Mouse (Mus musculus): ENCODE data around the gene Auts2. TPM values are rescaled to one million over a fixed set of nuclear protein-coding genes. Genes with fewer than 3 reads are reported as not detected.

The Auts2 gene
- polyA plus RNA-seq, 1 experiment from 2014 or later: 45.3 TPM

GRCm38 (mm10) chr5:131538311-131538915 is 1004.7 kb downstream of the Auts2 start:
- H3K4me1 ChIP-seq: peaks cover 25% of the 10 kb centered on the region
- WGBS: under 1% methylated on average over 64 of the region's 68 CpGs
- peak; percentile 90 for ATAC-seq (ENCODE audit: insufficient number of reproducible peaks, low FRiP score, low TSS enrichment, low read depth)
- peak overlapping the region; percentile 80 for H3K4me2 ChIP-seq (replicated peaks)
- 0 out of 2 replicates have a peak, but pooled peaks cover under 1% of the 10 kb centered on the region for H3K36me3 ChIP-seq
- peak overlapping the region; percentile 77 for H3K9ac ChIP-seq
- H3K9me3 ChIP-seq (replicated peaks): no peaks in the 10 kb centered on the region
- H3K27me3 ChIP-seq: no peaks in the 10 kb centered on the region
- H3K4me3 ChIP-seq (replicated peaks): peak overlapping the region; percentile 86
- peak overlapping the region; percentile 97 for H3K27ac ChIP-seq (replicated peaks)

GRCm38 (mm10) chr5:131537831-131538310 is 1005.3 kb downstream of the Auts2 start:
- no peaks in the 10 kb centered on the region for H3K9me3 ChIP-seq (replicated peaks)
- 0 out of 2 replicates have a peak, but pooled peaks cover 3% of the 10 kb centered on the region for H3K36me3 ChIP-seq
- peak overlapping the region; percentile 86 for H3K4me3 ChIP-seq (replicated peaks)
- peak overlapping the region; percentile 80 for H3K4me2 ChIP-seq (replicated peaks)
- peaks cover 30% of the 10 kb centered on the region for H3K4me1 ChIP-seq
- H3K27me3 ChIP-seq: no peaks in the 10 kb centered on the region
- peak overlapping the region; percentile 77 for H3K9ac ChIP-seq
- ATAC-seq (ENCODE audit: insufficient number of reproducible peaks, low FRiP score, low TSS enrichment, low read depth): peak; percentile 65
- H3K27ac ChIP-seq (replicated peaks): peak overlapping the region; percentile 97
- 0% methylated on average over 37 of the region's 48 CpGs for WGBS

GRCm38 (mm10) chr5:131537155-131537830 is 1005.9 kb downstream of the Auts2 start:
- peak overlapping the region; percentile 77 for H3K9ac ChIP-seq
- no peaks in the 10 kb centered on the region for H3K9me3 ChIP-seq (replicated peaks)
- peak; percentile 49; the same call in 1 of the 2 replicates for ATAC-seq (ENCODE audit: insufficient number of reproducible peaks, low FRiP score, low TSS enrichment, low read depth)
- H3K27me3 ChIP-seq: no peaks in the 10 kb centered on the region
- WGBS: under 1% methylated on average over 44 of the region's 44 CpGs
- peak overlapping the region; percentile 86 for H3K4me3 ChIP-seq (replicated peaks)
- H3K27ac ChIP-seq (replicated peaks): peak overlapping the region; percentile 97
- peaks cover 31% of the 10 kb centered on the region for H3K4me1 ChIP-seq
- H3K4me2 ChIP-seq (replicated peaks): peak overlapping the region; percentile 80
- H3K36me3 ChIP-seq: 0 out of 2 replicates have a peak, but pooled peaks cover 3% of the 10 kb centered on the region

GRCm38 (mm10) chr5:131535752-131536151 is 1007.4 kb downstream of the Auts2 start:
- Histone ChIP-seq H3K4me1 (peaks cover 37% of the 10 kb centered on the region), H3K4me3 (replicated peaks) (peak overlapping the region; percentile 86), H3K27me3 (no peaks in the 10 kb centered on the region), H3K27ac (replicated peaks) (no peak overlapping the region), H3K9me3 (replicated peaks) (no peaks in the 10 kb centered on the region), H3K36me3 (0 out of 2 replicates have a peak, but pooled peaks cover 3% of the 10 kb centered on the region), H3K4me2 (replicated peaks) (peak overlapping the region; percentile 80), H3K9ac (no peak overlapping the region)
- 32% methylated on average over 6 of the region's 6 CpGs for WGBS
- ATAC-seq (ENCODE audit: insufficient number of reproducible peaks, low FRiP score, low TSS enrichment, low read depth): no peak

GRCm38 (mm10) chr5:131533815-131534214 is 1009.3 kb downstream of the Auts2 start:
- no peak overlapping the region for H3K9ac ChIP-seq
- 16% methylated on average over 3 of the region's 3 CpGs for WGBS
- peaks cover 39% of the 10 kb centered on the region for H3K4me1 ChIP-seq
- H3K9me3 ChIP-seq (replicated peaks): no peaks in the 10 kb centered on the region
- H3K36me3 ChIP-seq: peaks cover 9% of the 10 kb centered on the region; the same call in 1 of the 2 replicates
- no peak overlapping the region for H3K4me2 ChIP-seq (replicated peaks)
- no peak overlapping the region for H3K27ac ChIP-seq (replicated peaks)
- no peaks in the 10 kb centered on the region for H3K27me3 ChIP-seq
- ATAC-seq (ENCODE audit: insufficient number of reproducible peaks, low FRiP score, low TSS enrichment, low read depth): no peak
- H3K4me3 ChIP-seq (replicated peaks): no peak overlapping the region

GRCm38 (mm10) chr5:131531744-131532552 is 1011.2 kb downstream of the Auts2 start:
- no peak for ATAC-seq (ENCODE audit: insufficient number of reproducible peaks, low FRiP score, low TSS enrichment, low read depth)
- no peak overlapping the region for H3K4me3 ChIP-seq (replicated peaks)
- no peak overlapping the region for H3K27ac ChIP-seq (replicated peaks)
- H3K36me3 ChIP-seq: peaks cover 9% of the 10 kb centered on the region; the same call in 1 of the 2 replicates
- WGBS: 55% methylated on average over 15 of the region's 15 CpGs
- H3K9me3 ChIP-seq (replicated peaks): no peaks in the 10 kb centered on the region
- H3K4me2 ChIP-seq (replicated peaks): no peak overlapping the region; the same call in 1 of the 2 replicates
- H3K4me1 ChIP-seq: peaks cover 53% of the 10 kb centered on the region
- no peaks in the 10 kb centered on the region for H3K27me3 ChIP-seq
- H3K9ac ChIP-seq: no peak overlapping the region

- H3K9me3 ChIP-seq (replicated peaks): no peaks in the 10 kb centered on the region
- H3K4me1 ChIP-seq: peaks cover 56% of the 10 kb centered on the region
- H3K4me2 ChIP-seq (replicated peaks): no peak overlapping the region
- no peaks in the 10 kb centered on the region for H3K27me3 ChIP-seq
- peaks cover 9% of the 10 kb centered on the region; the same call in 1 of the 2 replicates for H3K36me3 ChIP-seq
- H3K27ac ChIP-seq (replicated peaks): no peak overlapping the region
- 59% methylated on average over 2 of the region's 2 CpGs for WGBS
- ATAC-seq (ENCODE audit: insufficient number of reproducible peaks, low FRiP score, low TSS enrichment, low read depth): no peak
- H3K4me3 ChIP-seq (replicated peaks): no peak overlapping the region
- H3K9ac ChIP-seq: no peak overlapping the region
Measured at GRCm38 (mm10) chr5:131530828-131531227, 1012.3 kb downstream of the Auts2 start.

GRCm38 (mm10) chr5:131526666-131527065 is 1016.5 kb downstream of the Auts2 start:
- Histone ChIP-seq H3K4me3 (replicated peaks) (no peak overlapping the region), H3K4me1 (peaks cover 50% of the 10 kb centered on the region), H3K9ac (no peak overlapping the region), H3K27me3 (no peaks in the 10 kb centered on the region), H3K36me3 (peaks cover 6% of the 10 kb centered on the region; the same call in 1 of the 2 replicates), H3K27ac (replicated peaks) (no peak overlapping the region), H3K4me2 (replicated peaks) (no peak overlapping the region), H3K9me3 (replicated peaks) (no peaks in the 10 kb centered on the region)
- WGBS: 25% methylated on average over 3 of the region's 3 CpGs
- ATAC-seq (ENCODE audit: insufficient number of reproducible peaks, low FRiP score, low TSS enrichment, low read depth): no peak

GRCm38 (mm10) chr5:131524900-131525465 is 1018.2 kb downstream of the Auts2 start:
- no peak overlapping the region for H3K27ac ChIP-seq (replicated peaks)
- no peak overlapping the region for H3K4me2 ChIP-seq (replicated peaks)
- no peaks in the 10 kb centered on the region for H3K27me3 ChIP-seq
- H3K4me1 ChIP-seq: peaks cover 41% of the 10 kb centered on the region
- H3K9ac ChIP-seq: no peak overlapping the region
- H3K36me3 ChIP-seq: peaks cover 8% of the 10 kb centered on the region
- H3K4me3 ChIP-seq (replicated peaks): no peak overlapping the region
- no peaks in the 10 kb centered on the region for H3K9me3 ChIP-seq (replicated peaks)
- ATAC-seq (ENCODE audit: insufficient number of reproducible peaks, low FRiP score, low TSS enrichment, low read depth): no peak
- WGBS: 58% methylated on average over 12 of the region's 12 CpGs

- H3K4me2 ChIP-seq (replicated peaks): no peak overlapping the region
- H3K4me3 ChIP-seq (replicated peaks): no peak overlapping the region
- no peak overlapping the region for H3K9ac ChIP-seq
- H3K27ac ChIP-seq (replicated peaks): no peak overlapping the region
- H3K36me3 ChIP-seq: peaks cover 2% of the 10 kb centered on the region; the same call in 1 of the 2 replicates
- peaks cover 35% of the 10 kb centered on the region for H3K4me1 ChIP-seq
- H3K27me3 ChIP-seq: no peaks in the 10 kb centered on the region
- H3K9me3 ChIP-seq (replicated peaks): no peaks in the 10 kb centered on the region
- 86% methylated on average over 3 of the region's 3 CpGs for WGBS
- ATAC-seq (ENCODE audit: insufficient number of reproducible peaks, low FRiP score, low TSS enrichment, low read depth): no peak
Measured at GRCm38 (mm10) chr5:131519560-131519959, 1023.6 kb downstream of the Auts2 start.

All from embryonic facial prominence, embryonic 15.5 days (tissue).